Comparison of ENCODE assay signal across 31 mouse cellular contexts in the genomic region with DNA sequence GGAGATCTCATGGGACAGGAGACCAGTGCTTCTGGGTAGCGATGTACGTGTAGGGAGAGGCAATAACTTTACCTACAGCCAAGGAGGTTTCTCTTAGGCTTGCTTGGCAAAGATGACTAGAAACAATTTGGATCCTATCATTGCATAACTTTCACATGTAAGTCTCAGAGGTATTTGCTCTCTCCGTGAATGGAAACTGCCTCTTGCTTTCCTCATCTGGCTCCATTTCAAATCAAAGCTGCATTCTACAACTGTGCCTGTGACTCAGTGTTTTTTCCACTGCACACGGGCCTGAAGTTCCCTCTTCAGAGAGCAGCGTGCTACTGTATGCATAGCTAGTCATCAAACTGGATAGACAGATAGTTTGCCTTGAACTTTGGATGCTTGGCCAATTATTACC. TPM values are rescaled to one million over a fixed set of nuclear protein-coding genes. Genes with fewer than 3 reads are reported as not detected.
DNase-seq lines count a peak whose midpoint lies in the region; ATAC-seq and TF ChIP-seq lines count a peak whose summit lies in the region.
"Had no signal": no experiment of that assay in that cellular context is flagged by ENCODE, and none has a peak within 500 bp of the region (broad histone marks: within the 10 kb centered on the region; RNA-seq: fewer than 3 reads in every experiment).

No protein-coding gene starts in this region.

- no peak for DNase-seq in frontal cortex, postnatal 14 days (ENCODE audit: low spot score in 2 of 2)
- peak; percentile 90 for DNase-seq in 3T3-L1 (ENCODE audit: low read depth, low spot score)
- peak; percentile 36 to 39 for DNase-seq in adrenal gland, postnatal 36 days
- DNase-seq in thymus, adult 18-20 months, result no peak
- DNase-seq: cerebellum, adult 2 months; cerebellum, postnatal 25 days; gastrocnemius, postnatal 14 days; heart, adult 11 months; heart, postnatal 14 days; kidney, adult 9 months; kidney, postnatal 25 days; layer of hippocampus, postnatal 36 days; thymus, postnatal 14 days had no signal

- H3K9ac ChIP-seq in kidney, embryonic 14.5 days (ENCODE audit: low read depth, low read length), result no peak overlapping the region
- H3K9ac ChIP-seq in hindbrain, embryonic 16.5 days (ENCODE audit: low read depth, low read length), result no peak overlapping the region
- H3K9ac ChIP-seq: embryonic facial prominence, embryonic 13.5 days; forebrain, embryonic 15.5 days; heart, embryonic 12.5 days; hindbrain, embryonic 12.5 days had no signal

- H3K4me2 ChIP-seq in kidney, embryonic 14.5 days (replicated peaks; ENCODE audit: low read depth, low read length), result no peak overlapping the region
- no peak overlapping the region for H3K4me2 ChIP-seq in hindbrain, embryonic 16.5 days (ENCODE audit: low read length)
- H3K4me2 ChIP-seq: embryonic facial prominence, embryonic 13.5 days; forebrain, embryonic 15.5 days; heart, embryonic 12.5 days; hindbrain, embryonic 12.5 days had no signal

- ATAC-seq in frontal cortex, adult (ENCODE audit: low TSS enrichment), result peak; percentile 83
- no peak for ATAC-seq in kidney, embryonic 14.5 days (ENCODE audit: low FRiP score, low TSS enrichment)
- no peak for ATAC-seq in hindbrain, embryonic 16.5 days
- ATAC-seq: forebrain, embryonic 15.5 days had no signal

- H3K79me3 ChIP-seq in C2C12 (ENCODE audit: low read depth), result no peaks in the 10 kb centered on the region

- no peaks in the 10 kb centered on the region for H3K79me2 ChIP-seq in C2C12 (ENCODE audit: control insufficient read depth, insufficient read depth)

- H3K4me3 ChIP-seq in C2C12 (ENCODE audit: insufficient read depth, poor library complexity, severe bottlenecking), result no peak overlapping the region
- H3K4me3 ChIP-seq in kidney, embryonic 14.5 days (ENCODE audit: low read length), result no peak overlapping the region
- H3K4me3 ChIP-seq in hindbrain, embryonic 16.5 days (ENCODE audit: low read length), result no peak overlapping the region
- H3K4me3 ChIP-seq: embryonic facial prominence, embryonic 13.5 days; forebrain, embryonic 15.5 days; heart, embryonic 12.5 days; hindbrain, embryonic 12.5 days; layer of hippocampus, adult 2 months; midbrain, embryonic 10.5 days had no signal

- H3K36me3 ChIP-seq in C2C12 (ENCODE audit: control insufficient read depth, insufficient read depth), result no peaks in the 10 kb centered on the region
- no peaks in the 10 kb centered on the region for H3K36me3 ChIP-seq in kidney, embryonic 14.5 days (ENCODE audit: control insufficient read depth, insufficient read depth, low read length)
- H3K36me3 ChIP-seq in hindbrain, embryonic 16.5 days (ENCODE audit: control insufficient read depth, insufficient read depth, low read length), result no peaks in the 10 kb centered on the region
- H3K36me3 ChIP-seq: embryonic facial prominence, embryonic 13.5 days; forebrain, embryonic 15.5 days; G1E; heart, embryonic 12.5 days; hindbrain, embryonic 12.5 days; midbrain, embryonic 10.5 days had no signal

- no peak for TF ChIP-seq CTCF in C2C12 (IDR thresholded peaks at IDR 0.05; ENCODE audit: control insufficient read depth, insufficient read depth, insufficient read length)

- no peak overlapping the region for H3K27ac ChIP-seq in kidney, embryonic 14.5 days (ENCODE audit: low read depth, low read length)
- H3K27ac ChIP-seq in hindbrain, embryonic 16.5 days (ENCODE audit: low read depth, low read length), result no peak overlapping the region
- H3K27ac ChIP-seq: embryonic facial prominence, embryonic 13.5 days; forebrain, embryonic 15.5 days; hindbrain, embryonic 12.5 days; layer of hippocampus, adult 2 months; midbrain, embryonic 10.5 days had no signal

- no peaks in the 10 kb centered on the region for H3K9me3 ChIP-seq in kidney, embryonic 14.5 days (ENCODE audit: control insufficient read depth, low read length)
- no peaks in the 10 kb centered on the region for H3K9me3 ChIP-seq in hindbrain, embryonic 16.5 days (ENCODE audit: control insufficient read depth, low read length)
- H3K9me3 ChIP-seq: embryonic facial prominence, embryonic 13.5 days; forebrain, embryonic 15.5 days; G1E; heart, embryonic 12.5 days; hindbrain, embryonic 12.5 days; midbrain, embryonic 10.5 days had no signal

- H3ac ChIP-seq in C2C12 (ENCODE audit: control insufficient read depth, insufficient read length, low read depth), result no peak overlapping the region

- 83% methylated on average over 5 of the region's 5 CpGs for WGBS in kidney, embryonic 14.5 days
- WGBS in hindbrain, embryonic 16.5 days, result 93% methylated on average over 5 of the region's 5 CpGs

- no peaks in the 10 kb centered on the region for H3K27me3 ChIP-seq in C2C12 (ENCODE audit: control insufficient read depth, insufficient read depth, insufficient read length)
- H3K27me3 ChIP-seq in kidney, embryonic 14.5 days (ENCODE audit: control insufficient read depth, insufficient read depth, low read length), result no peaks in the 10 kb centered on the region
- no peaks in the 10 kb centered on the region for H3K27me3 ChIP-seq in hindbrain, embryonic 16.5 days (replicated peaks; ENCODE audit: control insufficient read depth, insufficient read depth, low read length)
- H3K27me3 ChIP-seq: embryonic facial prominence, embryonic 13.5 days; forebrain, embryonic 15.5 days; heart, embryonic 12.5 days; hindbrain, embryonic 12.5 days had no signal

- H3K4me1 ChIP-seq in kidney, embryonic 14.5 days (ENCODE audit: control insufficient read depth, insufficient read depth, low read length), result no peaks in the 10 kb centered on the region
- H3K4me1 ChIP-seq in hindbrain, embryonic 16.5 days (ENCODE audit: control insufficient read depth, insufficient read depth, low read depth, low read length), result no peaks in the 10 kb centered on the region
- H3K4me1 ChIP-seq: embryonic facial prominence, embryonic 13.5 days; forebrain, embryonic 15.5 days; hindbrain, embryonic 12.5 days; midbrain, embryonic 10.5 days had no signal

TF ChIP-seq in C2C12, 6 proteins besides CTCF, POLR2A, EP300 and RAD21:
- TF ChIP-seq CEBPB (IDR thresholded peaks at IDR 0.05; ENCODE audit: low read depth), result peak; percentile 51
- no peak for TF ChIP-seq USF1 (IDR thresholded peaks at IDR 0.05; ENCODE audit: low read depth)

RNA-seq across cellular contexts. Expression of gene Tnfsf18, which starts 7.4 kb away (rescaled TPM):
- polyA plus RNA-seq in C2C12 (2012; fragmentation: generic; extraction: Trizol), result 0.04 TPM
- under 1 TPM in 1 of 2 experiments, not detected in 1; 0.23 TPM for total RNA-seq in adrenal gland, postnatal 36 days (2021)
- polyA plus RNA-seq in kidney, embryonic 14.5 days (2014; fragmentation: Nextera tagmentation; extraction: Ambion mirVana), result not detected in 2 replicates
- 0.12 TPM in 1 of 2 replicates, not detected in the other for polyA plus RNA-seq in hindbrain, embryonic 16.5 days (2015; fragmentation: Nextera tagmentation; extraction: Ambion mirVana)
- total RNA-seq: G1E; layer of hippocampus, adult 2 months; layer of hippocampus, postnatal 36 days; left cerebral cortex, postnatal 10 days; liver, adult 2 months; midbrain, postnatal 0 days had no signal
- polyA plus RNA-seq: cerebellum, adult 2 months; embryonic facial prominence, embryonic 13.5 days; forebrain, embryonic 15.5 days; G1E; hindbrain, embryonic 12.5 days; intestine, embryonic 14.5 days; limb, embryonic 11.5 days; liver, adult 2 months; midbrain, embryonic 10.5 days; midbrain, postnatal 0 days; neural tube, embryonic 14.5 days; testis, adult 2 months had no signal

Comparison
In these comparisons a context has a peak if more than half of its experiments do, and no peak if none do; other contexts are left out.
1. DNase-seq: peak in 3T3-L1 (single experiment) and adrenal gland, postnatal 36 days (2 of 2); none in frontal cortex, postnatal 14 days (0 of 2) and thymus, adult 18-20 months (0 of 2).